In genomic region chr13:119268301-119268675, GRCm38 (mm10) we compare ENCODE assay signal across 16 mouse cellular contexts.
DNase-seq lines count a peak whose midpoint lies in the region; ATAC-seq and TF ChIP-seq lines count a peak whose summit lies in the region.
"Had no signal": no experiment of that assay in that cellular context is flagged by ENCODE, and none has a peak within 500 bp of the region (broad histone marks: within the 10 kb centered on the region; RNA-seq: fewer than 3 reads in every experiment).

No protein-coding gene starts in this region.

- TF ChIP-seq CTCF in kidney, adult 2 months (conservative IDR thresholded peaks at IDR 0.05; ENCODE audit: insufficient read depth, insufficient read length, low read depth, low read length), result no peak

- no peak overlapping the region for H3K9ac ChIP-seq in kidney, embryonic 15.5 days
- H3K9ac ChIP-seq in forebrain, embryonic 16.5 days (replicated peaks; ENCODE audit: low read depth, low read length), result no peak overlapping the region
- H3K9ac ChIP-seq: forebrain, postnatal 0 days; limb, embryonic 13.5 days had no signal

- peak; percentile 79 for ATAC-seq in kidney, embryonic 15.5 days (replicated peaks; ENCODE audit: low FRiP score)
- no peak for ATAC-seq in forebrain, embryonic 16.5 days
- no peak for ATAC-seq in granulocyte monocyte progenitor cell, adult 5-6 weeks (replicated peaks; ENCODE audit: poor library complexity, severe bottlenecking)
- ATAC-seq: CD4-positive, CD25-positive, alpha-beta regulatory T cell, adult 4 months; forebrain, postnatal 0 days had no signal

- H3K9me3 ChIP-seq in kidney, embryonic 15.5 days (replicated peaks), result no peaks in the 10 kb centered on the region
- no peaks in the 10 kb centered on the region for H3K9me3 ChIP-seq in forebrain, embryonic 16.5 days (ENCODE audit: control insufficient read depth, low read length)
- H3K9me3 ChIP-seq: limb, embryonic 13.5 days; midbrain, embryonic 10.5 days had no signal

- TF ChIP-seq POLR2A in kidney, adult 2 months (IDR thresholded peaks at IDR 0.05; ENCODE audit: low read depth, low read length), result no peak

- WGBS in kidney, adult 2 months, result 30% methylated on average over 10 of the region's 10 CpGs
- WGBS in kidney, embryonic 15.5 days, result 35% methylated on average over 10 of the region's 10 CpGs
- 92% methylated on average over 10 of the region's 10 CpGs for WGBS in forebrain, embryonic 16.5 days

- H3K27me3 ChIP-seq in kidney, adult 2 months (replicated peaks; ENCODE audit: control insufficient read depth, insufficient read depth, low read length), result no peaks in the 10 kb centered on the region
- H3K27me3 ChIP-seq in kidney, embryonic 15.5 days, result no peaks in the 10 kb centered on the region
- H3K27me3 ChIP-seq in forebrain, embryonic 16.5 days (replicated peaks; ENCODE audit: control insufficient read depth, insufficient read depth, low read length), result no peaks in the 10 kb centered on the region
- H3K27me3 ChIP-seq: limb, embryonic 13.5 days had no signal

- H3K4me2 ChIP-seq in kidney, embryonic 15.5 days, result no peak overlapping the region
- no peak overlapping the region for H3K4me2 ChIP-seq in forebrain, embryonic 16.5 days (ENCODE audit: low read length)
- H3K4me2 ChIP-seq: limb, embryonic 13.5 days had no signal

- no peaks in the 10 kb centered on the region for H3K4me1 ChIP-seq in kidney, adult 2 months (ENCODE audit: control insufficient read depth, insufficient read depth, low read length)
- no peaks in the 10 kb centered on the region for H3K4me1 ChIP-seq in kidney, embryonic 15.5 days
- no peaks in the 10 kb centered on the region for H3K4me1 ChIP-seq in forebrain, embryonic 16.5 days (replicated peaks; ENCODE audit: control insufficient read depth, insufficient read depth, low read length)
- H3K4me1 ChIP-seq: limb, embryonic 13.5 days; midbrain, embryonic 10.5 days had no signal

- H3K27ac ChIP-seq in kidney, adult 2 months (ENCODE audit: insufficient read depth, low read depth, low read length), result no peak overlapping the region
- no peak overlapping the region for H3K27ac ChIP-seq in kidney, embryonic 15.5 days
- no peak overlapping the region for H3K27ac ChIP-seq in forebrain, embryonic 16.5 days (ENCODE audit: low read length)
- H3K27ac ChIP-seq: limb, embryonic 13.5 days; midbrain, embryonic 10.5 days had no signal

- no peaks in the 10 kb centered on the region for H3K36me3 ChIP-seq in kidney, adult 2 months (ENCODE audit: control insufficient read depth, insufficient read depth, low read length)
- H3K36me3 ChIP-seq in kidney, embryonic 15.5 days, result no peaks in the 10 kb centered on the region
- no peaks in the 10 kb centered on the region for H3K36me3 ChIP-seq in forebrain, embryonic 16.5 days (ENCODE audit: control insufficient read depth, insufficient read depth)
- H3K36me3 ChIP-seq: limb, embryonic 13.5 days; midbrain, embryonic 10.5 days had no signal

- no peak overlapping the region for H3K4me3 ChIP-seq in kidney, adult 2 months (ENCODE audit: insufficient read depth, low read depth, low read length)
- no peak overlapping the region for H3K4me3 ChIP-seq in kidney, embryonic 15.5 days (replicated peaks)
- H3K4me3 ChIP-seq in forebrain, embryonic 16.5 days (replicated peaks; ENCODE audit: low read length), result no peak overlapping the region
- H3K4me3 ChIP-seq: limb, embryonic 13.5 days; midbrain, embryonic 10.5 days had no signal

- peak; percentile 25 for DNase-seq in kidney, adult 2 months
- DNase-seq in kidney, postnatal 25 days, result no peak
- DNase-seq in urinary bladder, postnatal 14 days (ENCODE audit: low spot score), result peak; percentile 6
- no peak for DNase-seq in urinary bladder, postnatal 25 days (ENCODE audit: low spot score)
- DNase-seq: adrenal gland, postnatal 14 days; cerebellum, adult 9-11 months; embryo, embryonic 11 days; forebrain, postnatal 0 days; layer of hippocampus, adult 9-11 months; spleen, adult 18-20 months had no signal

Comparison
In these comparisons a context has a peak if more than half of its experiments do, and no peak if none do; other contexts are left out.
1. DNase-seq: peak in kidney, adult 2 months (single experiment) and urinary bladder, postnatal 14 days (single experiment); none in kidney, postnatal 25 days (0 of 2) and urinary bladder, postnatal 25 days (single experiment).